Mouse (Mus musculus) intestine, embryonic 15.5 days (tissue): ENCODE data around the gene Fkbp2. TPM values are rescaled to one million over a fixed set of nuclear protein-coding genes. Genes with fewer than 3 reads are reported as not detected.

Source experiments
- ATAC-seq: fragments of 200-750 bp; cut with Nextera tagmentation; 2 replicates; pipeline ENCODE4 v1.8.0; 2017; ENCODE audit warnings: moderate TSS enrichment, moderate library complexity
- H3K27ac ChIP-seq: fragments of 300-500 bp; sonication (generic); 2 replicates; pipeline ENCODE4 v1.5.1; 2015; ENCODE audit warnings: mild to moderate bottlenecking, inconsistent platforms
- H3K27me3 ChIP-seq: fragments of 300-500 bp; sonication (generic); replicated peaks from 2 replicates; pipeline ENCODE4 v1.6.1; 2015; ENCODE audit warnings: inconsistent platforms
- H3K36me3 ChIP-seq: fragments of 300-500 bp; sonication (generic); 2 replicates; pipeline ENCODE4 v1.6.1; 2015; ENCODE audit warnings: inconsistent platforms
- H3K4me1 ChIP-seq: fragments of 300-500 bp; sonication (generic); replicated peaks from 2 replicates; pipeline ENCODE4 v1.6.1; 2015; ENCODE audit warnings: inconsistent platforms
- H3K4me2 ChIP-seq: fragments of 300-500 bp; sonication (generic); replicated peaks from 2 replicates; pipeline ENCODE4 v1.6.1; 2015; ENCODE audit warnings: mild to moderate bottlenecking, inconsistent platforms
- H3K4me3 ChIP-seq: fragments of 300-500 bp; sonication (generic); replicated peaks from 2 replicates; pipeline ENCODE4 v1.5.1; 2015; ENCODE audit warnings: inconsistent platforms
- H3K9ac ChIP-seq: fragments of 300-500 bp; sonication (generic); 2 replicates; pipeline ENCODE4 v1.6.1; 2015; ENCODE audit warnings: inconsistent platforms
- H3K9me3 ChIP-seq: fragments of 300-500 bp; sonication (generic); 2 replicates; pipeline ENCODE4 v1.6.1; 2016; ENCODE audit warnings: inconsistent platforms
- WGBS: fragments of 180-500 bp; shearing (Covaris S2); methylation state at CpG from one replicate; pipeline ENCODE4 v1.1.7; 2015; 5-methylcytosine and 5-hydroxymethylcytosine counted together
- polyA plus RNA-seq: library from polyadenylated mRNA; unstranded; fragments of >200 nt; fragmentation: Nextera tagmentation; extraction: Ambion mirVana; gene quantifications from 2 replicates; pipeline ENCODE4 v1.2.1, GENCODE M21; 2015

The Fkbp2 gene
- polyA plus RNA-seq, 1 experiment from 2014 or later = 154 TPM

DNA sequence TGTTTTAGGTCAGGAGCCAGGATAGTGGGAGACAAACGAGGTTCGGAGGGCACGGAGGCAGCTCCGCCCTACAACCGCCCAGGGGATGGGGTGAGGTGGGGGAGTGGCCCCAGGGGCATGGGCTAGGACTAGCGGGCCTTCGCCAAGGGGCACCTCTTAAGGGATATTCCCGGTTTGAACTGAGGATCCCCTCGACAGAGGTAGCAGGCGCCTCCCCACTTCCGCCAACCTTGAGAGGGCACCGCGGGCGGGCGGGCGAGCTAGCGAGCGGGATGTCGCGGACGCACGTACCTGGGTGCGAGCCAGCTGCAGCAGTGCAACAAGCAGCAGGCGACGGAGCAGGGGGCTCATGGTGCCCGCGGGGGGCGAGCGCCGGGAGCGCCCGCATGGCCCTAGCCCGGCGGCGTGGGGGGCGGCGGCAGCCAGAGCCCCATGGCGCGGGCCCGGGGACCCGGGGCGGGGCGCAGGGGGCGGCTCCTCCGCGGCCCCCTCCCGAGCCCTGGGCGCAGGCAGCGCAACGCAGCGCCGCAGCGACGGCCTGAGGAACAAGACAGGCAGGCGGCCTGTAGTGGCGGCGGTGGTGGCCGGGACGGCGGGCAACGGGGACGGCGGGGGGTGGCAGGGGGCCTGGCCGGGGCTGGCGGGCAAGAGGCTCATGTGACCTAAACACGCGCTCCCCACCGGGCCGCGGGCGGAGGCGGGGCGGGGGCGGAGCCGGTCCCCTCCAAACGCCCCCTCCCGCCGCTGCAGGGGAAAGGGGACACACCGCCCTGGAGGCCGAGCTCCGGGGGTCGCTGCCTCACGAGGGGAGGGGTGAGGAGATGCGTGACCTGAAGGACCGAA is 7.0 kb upstream of the Fkbp2 start, which contains the start of gene Vegfb:
Gene Vegfb (minus strand): TSS at position 591 of the 843 bp plus-strand sequence.
- Histone ChIP-seq H3K4me2 (peak within 1 kb of the TSS; percentile 87), H3K9ac (peak within 1 kb of the TSS; percentile 91), H3K36me3 (peaks cover 14% of the 10 kb centered on the region), H3K9me3 (no peaks in the 10 kb centered on the region), H3K27me3 (no peaks in the 10 kb centered on the region), H3K27ac (peak within 1 kb of the TSS; percentile 92), H3K4me1 (peaks cover 23% of the 10 kb centered on the region), H3K4me3 (peak within 1 kb of the TSS; percentile 94)
- under 1% methylated on average over 78 of the region's 85 CpGs for WGBS
- ATAC-seq = peak; percentile 73

DNA sequence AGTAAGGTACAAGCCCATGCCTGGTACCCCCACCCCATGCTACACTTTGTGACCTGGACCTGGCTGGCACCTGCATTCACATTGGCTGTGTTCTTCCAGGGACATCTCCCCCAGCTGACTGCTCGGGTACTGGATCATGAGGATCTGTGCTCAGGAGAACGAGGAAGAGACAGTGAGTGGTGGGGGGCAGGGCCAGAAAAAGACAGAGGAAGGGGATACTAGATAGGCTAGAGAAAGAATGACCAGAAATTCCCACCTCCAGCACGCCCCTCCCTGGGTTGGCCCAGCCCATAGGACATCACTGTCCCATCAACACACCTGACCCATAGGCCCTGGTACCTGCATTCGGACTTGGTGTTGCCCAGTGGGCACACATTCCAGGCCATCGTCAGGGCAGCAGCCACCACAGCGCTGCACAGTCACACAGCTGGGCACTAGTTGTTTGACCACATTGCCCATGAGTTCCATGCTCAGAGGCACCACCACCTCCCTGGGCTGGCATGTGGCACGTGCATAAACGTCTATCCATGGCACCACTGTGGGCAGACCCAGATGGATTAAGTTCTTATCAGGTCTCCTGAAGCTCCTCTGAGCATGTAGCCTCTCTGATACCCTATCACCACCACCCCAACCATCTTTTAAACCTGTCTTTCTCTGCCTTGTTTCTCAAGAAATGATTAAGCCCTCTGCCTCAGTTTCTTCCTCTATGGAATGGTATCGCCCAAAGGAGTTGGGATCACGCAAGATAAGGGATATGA is 5.8 kb upstream of the Fkbp2 start:
- Histone ChIP-seq H3K36me3 (peaks cover 17% of the 10 kb centered on the region), H3K27me3 (no peaks in the 10 kb centered on the region), H3K9ac (peak overlapping the region; percentile 91), H3K4me1 (peaks cover 23% of the 10 kb centered on the region), H3K4me3 (peak overlapping the region; percentile 94), H3K9me3 (no peaks in the 10 kb centered on the region), H3K4me2 (peak overlapping the region; percentile 87), H3K27ac (0 out of 2 replicates have a peak overlapping the region, but pooled peaks have one; percentile 92)
- 75% methylated on average over 10 of the region's 10 CpGs for WGBS
- no peak for ATAC-seq

DNA sequence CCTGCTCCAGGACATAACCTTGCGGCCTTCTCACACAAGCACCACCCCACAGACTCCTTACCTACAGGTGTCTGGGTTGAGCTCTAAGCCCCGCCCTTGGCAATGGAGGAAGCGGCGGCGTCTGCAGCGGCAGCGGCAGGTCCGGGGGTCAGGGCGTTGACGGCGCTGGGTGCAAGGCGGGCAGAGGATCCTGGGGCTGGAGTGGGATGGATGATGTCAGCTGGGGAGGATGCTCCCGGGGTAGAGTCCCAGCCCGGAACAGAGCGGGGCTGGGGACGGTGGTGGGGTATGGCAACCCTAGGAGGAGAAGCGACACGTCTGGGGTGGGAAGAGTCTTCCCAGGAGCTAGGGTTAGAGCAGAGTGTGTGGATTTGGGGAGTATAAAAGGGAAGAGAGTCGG is 5.0 kb upstream of the Fkbp2 start:
- 82% methylated on average over 19 of the region's 19 CpGs for WGBS
- no peak overlapping the region for H3K9ac ChIP-seq

DNA sequence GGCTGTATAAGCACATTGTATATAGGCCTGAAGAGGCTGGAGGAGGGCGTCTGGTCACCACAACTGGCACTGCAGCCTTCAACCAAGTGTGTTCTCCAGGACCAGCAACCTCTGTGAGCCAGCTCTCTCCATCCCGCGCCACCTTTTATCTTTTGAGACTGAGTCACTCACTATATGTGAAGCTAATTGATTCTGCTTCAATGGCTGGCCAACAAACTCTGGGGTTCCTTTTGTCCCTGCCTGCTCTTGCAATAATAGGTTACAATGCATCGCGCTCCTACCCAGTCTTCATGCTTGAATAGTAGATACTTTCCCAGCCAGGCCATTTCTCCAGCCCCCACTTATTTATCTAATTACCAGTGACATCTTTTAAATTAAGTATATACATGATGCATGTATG is 3.3 kb upstream of the Fkbp2 start:
- H3K4me2 ChIP-seq = no peak overlapping the region
- ATAC-seq = no peak
- no peak overlapping the region for H3K9ac ChIP-seq
- H3K27me3 ChIP-seq = no peaks in the 10 kb centered on the region
- H3K4me3 ChIP-seq = no peak overlapping the region
- H3K4me1 ChIP-seq = peaks cover 31% of the 10 kb centered on the region
- no peak overlapping the region for H3K27ac ChIP-seq
- peaks cover 17% of the 10 kb centered on the region for H3K36me3 ChIP-seq
- 93% methylated on average over 5 of the region's 5 CpGs for WGBS
- no peaks in the 10 kb centered on the region for H3K9me3 ChIP-seq

More for the DNA sequence above, 5.0 kb upstream of the Fkbp2 start:
- no peak overlapping the region for H3K27ac ChIP-seq
- H3K4me2 ChIP-seq = 0 out of 2 replicates have a peak overlapping the region, but pooled peaks have one; percentile 14
- H3K36me3 ChIP-seq = peaks cover 17% of the 10 kb centered on the region
- no peak for ATAC-seq
- H3K27me3 ChIP-seq = no peaks in the 10 kb centered on the region
- no peaks in the 10 kb centered on the region for H3K9me3 ChIP-seq
- peaks cover 23% of the 10 kb centered on the region for H3K4me1 ChIP-seq
- H3K4me3 ChIP-seq = no peak overlapping the region; the same call in 1 of the 2 replicates

DNA sequence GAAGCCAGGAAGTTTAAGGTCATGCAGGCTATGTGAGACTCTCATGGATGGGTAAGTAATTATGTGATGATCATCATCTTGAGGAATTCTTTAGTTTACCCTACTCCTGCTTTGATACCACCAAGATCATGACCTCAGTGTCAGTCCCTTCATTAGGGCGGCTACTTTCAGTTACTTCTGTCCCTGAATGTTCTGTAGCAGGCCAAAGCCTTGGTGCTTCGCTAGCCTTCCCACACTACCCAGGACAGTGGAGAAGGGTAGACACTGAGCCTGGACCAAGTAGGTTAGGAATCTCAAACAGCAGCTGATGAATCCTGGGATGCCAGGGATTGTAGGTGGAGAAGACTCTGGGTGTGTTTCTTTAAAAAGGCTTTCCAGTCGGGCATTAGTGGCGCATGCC is 1.2 kb upstream of the Fkbp2 start:
- no peak for ATAC-seq
- Histone ChIP-seq H3K36me3 (peaks cover 28% of the 10 kb centered on the region), H3K27ac (no peak overlapping the region), H3K4me3 (no peak overlapping the region), H3K9ac (no peak overlapping the region), H3K4me1 (peaks cover 42% of the 10 kb centered on the region), H3K4me2 (peak overlapping the region; percentile 87), H3K27me3 (no peaks in the 10 kb centered on the region), H3K9me3 (no peaks in the 10 kb centered on the region)
- 86% methylated on average over 4 of the region's 4 CpGs for WGBS

DNA sequence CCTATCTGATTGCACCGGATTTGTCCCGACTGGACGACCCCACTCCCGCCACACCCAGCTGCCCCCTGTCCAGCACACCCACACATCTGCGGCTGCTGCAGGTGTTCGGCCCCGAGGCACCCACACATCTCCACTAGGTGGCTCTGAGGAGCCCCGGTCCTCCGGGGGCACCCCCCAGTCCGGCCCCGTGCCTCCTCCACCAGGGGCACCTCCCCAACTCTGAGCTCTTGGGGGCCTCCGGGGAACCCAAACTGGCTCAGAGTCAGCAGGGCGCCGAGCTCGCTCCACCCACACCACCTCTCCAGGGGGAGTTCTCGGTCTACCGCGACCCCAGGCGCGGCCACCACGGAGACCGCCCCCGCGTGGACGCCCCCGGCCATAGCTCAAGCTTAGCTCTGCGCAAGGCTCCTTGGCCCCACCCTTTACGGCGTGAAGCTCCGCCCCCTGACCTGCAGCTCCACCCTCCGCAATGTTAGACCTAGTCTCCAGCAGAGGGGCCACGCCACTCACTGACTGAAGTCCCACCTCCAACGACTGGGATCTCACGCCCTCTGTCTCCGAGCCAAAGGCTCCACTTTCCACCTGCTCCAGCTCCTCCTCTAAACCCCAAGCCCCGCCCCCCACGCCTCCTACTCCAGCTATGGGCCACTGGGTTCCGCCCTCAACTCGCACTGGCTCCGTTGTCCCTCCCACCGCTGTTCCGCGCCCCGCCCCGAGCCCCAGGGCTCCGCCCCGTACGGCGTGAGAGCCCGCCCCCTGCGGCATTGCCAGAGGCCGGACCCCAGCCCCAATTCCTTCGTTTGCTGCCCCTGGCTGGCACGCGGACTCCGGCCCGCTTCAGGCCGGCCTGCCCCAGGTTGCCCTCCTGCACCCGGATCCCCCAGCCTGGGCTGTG is 568 bp downstream of the Fkbp2 start:
- H3K9me3 ChIP-seq = no peaks in the 10 kb centered on the region
- ATAC-seq = peak; percentile 90
- H3K4me3 ChIP-seq = peak overlapping the region; percentile 77
- H3K4me1 ChIP-seq = peaks cover 34% of the 10 kb centered on the region
- WGBS = under 1% methylated on average over 58 of the region's 59 CpGs
- H3K9ac ChIP-seq = peak overlapping the region; percentile 89
- no peaks in the 10 kb centered on the region for H3K27me3 ChIP-seq
- H3K27ac ChIP-seq = peak overlapping the region; percentile 90
- H3K36me3 ChIP-seq = peaks cover 19% of the 10 kb centered on the region
- H3K4me2 ChIP-seq = peak overlapping the region; percentile 87

DNA sequence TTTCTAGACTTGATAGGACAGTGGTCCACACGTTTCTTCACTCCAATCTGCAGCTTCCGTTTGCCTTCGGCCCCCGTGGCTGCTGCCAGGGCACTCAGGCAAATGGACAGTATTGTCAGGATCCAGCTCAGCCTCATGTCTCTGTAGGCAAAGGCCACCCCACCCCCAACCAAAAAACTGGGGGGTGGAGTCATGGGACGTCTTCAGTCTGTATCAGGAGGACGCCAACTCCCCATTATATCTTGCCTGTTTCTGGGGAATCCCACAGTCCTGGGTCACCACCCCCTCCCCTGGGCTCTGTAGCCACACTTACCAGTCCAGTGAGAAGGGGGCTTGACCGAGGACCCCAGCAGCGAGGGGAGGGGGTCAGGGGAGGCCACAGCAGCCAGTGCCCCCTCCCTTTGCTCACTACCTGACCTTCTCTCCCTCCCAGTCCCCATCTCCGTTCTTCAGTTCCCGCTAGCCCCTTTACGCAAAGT is 1.3 kb downstream of the Fkbp2 start:
- peak overlapping the region; percentile 87 for H3K4me2 ChIP-seq
- peak overlapping the region; percentile 90 for H3K27ac ChIP-seq
- no peak for ATAC-seq
- H3K4me1 ChIP-seq = peaks cover 35% of the 10 kb centered on the region
- H3K4me3 ChIP-seq = peak overlapping the region; percentile 77
- peak overlapping the region; percentile 89 for H3K9ac ChIP-seq
- H3K36me3 ChIP-seq = peaks cover 18% of the 10 kb centered on the region; the same call in 1 of the 2 replicates
- H3K27me3 ChIP-seq = no peaks in the 10 kb centered on the region
- 8% methylated on average over 11 of the region's 11 CpGs for WGBS
- no peaks in the 10 kb centered on the region for H3K9me3 ChIP-seq

DNA sequence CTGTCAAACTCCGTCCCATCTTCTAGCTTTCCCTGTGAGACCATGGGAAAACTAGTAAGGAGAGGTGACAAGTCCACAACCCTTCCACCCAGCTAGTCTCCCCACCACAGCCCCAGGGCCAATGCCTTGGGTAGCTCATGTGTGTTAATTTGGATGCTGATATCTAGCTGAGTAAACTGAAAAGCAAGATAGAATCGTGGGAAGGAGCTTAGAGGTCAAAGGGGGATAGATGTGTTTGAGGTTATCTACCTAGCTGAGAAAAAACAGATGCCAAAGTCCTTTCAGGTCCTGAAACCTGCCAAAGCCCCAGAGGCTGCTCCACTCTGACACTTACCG is 1.7 kb downstream of the Fkbp2 start:
- peaks cover 18% of the 10 kb centered on the region; the same call in 1 of the 2 replicates for H3K36me3 ChIP-seq
- peaks cover 39% of the 10 kb centered on the region for H3K4me1 ChIP-seq
- no peak for ATAC-seq
- H3K27ac ChIP-seq = peak overlapping the region; percentile 0; the same call in 1 of the 2 replicates
- H3K4me2 ChIP-seq = peak overlapping the region; percentile 87
- peak overlapping the region; percentile 77 for H3K4me3 ChIP-seq
- H3K9ac ChIP-seq = peak overlapping the region; percentile 89
- H3K9me3 ChIP-seq = no peaks in the 10 kb centered on the region
- H3K27me3 ChIP-seq = no peaks in the 10 kb centered on the region
- WGBS = 29% methylated on average over 3 of the region's 3 CpGs

DNA sequence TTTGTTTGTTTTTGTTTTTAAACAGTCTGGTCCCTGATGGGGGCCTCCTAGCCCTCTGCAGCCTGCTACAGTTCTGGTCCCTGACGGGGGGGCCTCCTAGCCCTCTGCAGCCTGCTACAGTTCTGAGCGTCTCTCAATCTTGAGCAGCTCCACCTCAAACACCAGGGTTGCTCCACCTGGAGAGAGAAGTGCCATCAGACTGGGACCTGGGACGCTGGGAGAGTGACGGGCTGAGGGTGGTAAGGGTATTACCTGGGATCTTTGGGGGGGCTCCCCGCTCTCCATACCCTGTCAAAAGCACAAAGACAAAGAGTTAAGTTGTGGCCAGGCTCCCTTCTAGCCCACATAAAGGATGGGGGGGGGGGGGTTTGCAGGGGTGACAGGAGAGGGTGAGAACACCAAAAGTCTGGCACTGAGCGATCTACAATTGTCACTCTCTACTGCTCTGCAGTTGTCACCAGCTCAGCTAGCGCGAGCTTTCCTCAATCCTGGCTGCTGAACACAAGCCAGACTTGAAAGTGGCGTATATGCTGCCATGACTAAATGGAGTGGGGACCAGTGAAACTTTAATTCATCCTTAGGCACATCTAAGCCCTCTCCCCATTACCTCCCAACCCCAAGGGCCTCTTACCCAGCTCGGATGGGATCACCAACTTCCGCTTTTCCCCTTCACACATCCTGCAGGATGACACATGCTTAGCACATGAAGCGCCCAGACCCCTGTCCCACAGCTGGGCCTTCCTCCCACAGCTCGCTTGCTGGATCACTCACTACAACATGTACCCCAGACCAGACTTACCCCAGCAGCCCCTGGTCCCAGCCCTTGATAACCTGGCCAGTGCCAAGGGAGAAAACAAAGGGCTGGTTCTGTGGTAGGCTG is 2.3 kb downstream of the Fkbp2 start:
- H3K4me2 ChIP-seq = peak overlapping the region; percentile 87
- H3K4me1 ChIP-seq = peaks cover 39% of the 10 kb centered on the region
- H3K9ac ChIP-seq = peak overlapping the region; percentile 89; the same call in 1 of the 2 replicates
- no peak for ATAC-seq
- peaks cover 18% of the 10 kb centered on the region; the same call in 1 of the 2 replicates for H3K36me3 ChIP-seq
- H3K9me3 ChIP-seq = no peaks in the 10 kb centered on the region
- peak overlapping the region; percentile 0; the same call in 1 of the 2 replicates for H3K27ac ChIP-seq
- 78% methylated on average over 13 of the region's 13 CpGs for WGBS
- H3K4me3 ChIP-seq = no peak overlapping the region; the same call in 1 of the 2 replicates
- no peaks in the 10 kb centered on the region for H3K27me3 ChIP-seq

DNA sequence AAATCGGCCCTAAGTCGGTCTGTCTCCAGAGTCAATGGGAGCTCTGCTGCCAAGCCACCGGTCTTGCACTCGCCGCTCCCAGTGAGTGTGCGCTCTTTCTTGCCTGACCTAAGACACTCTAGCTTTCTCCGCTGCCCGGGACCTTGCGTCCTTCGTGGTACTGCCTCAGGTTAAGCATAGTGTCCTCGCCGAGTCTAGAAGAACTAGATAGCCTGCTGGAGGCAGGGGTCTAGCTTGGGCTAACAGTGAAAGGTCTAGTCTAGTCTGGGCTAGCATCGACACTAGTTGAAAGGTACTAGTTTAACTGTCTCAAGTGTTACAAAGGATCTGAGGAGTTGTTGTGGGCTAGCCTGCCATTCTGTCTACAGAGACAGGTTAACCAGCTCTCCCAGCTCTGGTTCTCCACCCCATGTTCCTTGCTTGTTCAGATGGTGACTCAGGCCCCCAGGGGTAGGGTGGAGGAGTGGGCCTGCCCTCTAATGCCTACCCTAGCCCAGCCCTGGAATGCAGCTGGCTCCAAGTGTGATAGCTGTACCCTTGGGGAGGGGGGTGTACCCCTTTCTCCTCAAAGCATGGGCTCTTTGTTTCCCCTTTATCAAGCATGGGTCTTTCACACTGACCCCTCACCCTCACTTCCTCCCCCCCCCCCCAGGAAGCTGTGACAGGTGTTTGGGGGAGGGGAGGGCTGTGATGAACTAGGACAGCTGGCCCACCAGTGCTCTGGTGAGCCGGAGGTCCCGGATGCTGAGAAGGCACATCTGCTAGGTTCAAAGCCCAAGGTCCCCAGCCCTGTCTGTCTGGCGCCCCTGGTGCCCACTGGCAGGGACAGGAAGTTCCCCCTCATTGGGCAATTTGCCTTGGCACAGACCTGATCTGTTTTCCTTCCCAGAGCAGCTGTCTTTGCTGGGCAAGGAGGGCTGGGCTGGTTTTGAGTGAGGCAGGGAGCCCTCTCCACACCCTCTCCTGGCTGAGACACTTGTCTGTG is 4.5 kb downstream of the Fkbp2 start, which contains the start of gene Plcb3:
Gene Plcb3 (minus strand): TSS at position 934 of the 985 bp plus-strand sequence.
- H3K4me3 ChIP-seq = peak within 1 kb of the TSS; percentile 55
- H3K4me2 ChIP-seq = peak within 1 kb of the TSS; percentile 88
- H3K4me1 ChIP-seq = peaks cover 57% of the 10 kb centered on the region
- H3K27me3 ChIP-seq = no peaks in the 10 kb centered on the region
- peak within 1 kb of the TSS; percentile 73 for H3K9ac ChIP-seq
- ATAC-seq = no peak
- under 1% methylated on average over 16 of the region's 16 CpGs for WGBS
- H3K9me3 ChIP-seq = no peaks in the 10 kb centered on the region
- peak within 1 kb of the TSS; percentile 92 for H3K27ac ChIP-seq
- peaks cover 11% of the 10 kb centered on the region; the same call in 1 of the 2 replicates for H3K36me3 ChIP-seq
